Mouse (Mus musculus) lung, embryonic 15.5 days (tissue): ENCODE results near the gene Ddr2. TPM values are rescaled to one million over a fixed set of nuclear protein-coding genes. Genes with fewer than 3 reads are reported as not detected.

Experiments
- ATAC-seq: fragments of 200-750 bp; cut with Nextera tagmentation; 2 replicates; pipeline ENCODE4 v1.8.0; 2017; ENCODE audit warnings: moderate number of reproducible peaks, borderline replicate concordance; ENCODE audit not compliant: low FRiP score, low TSS enrichment; ENCODE audit errors: extremely low read depth
- H3K27ac ChIP-seq: fragments of 300-500 bp; sonication (generic); 2 replicates; pipeline ENCODE4 v1.5.1; 2015; ENCODE audit warnings: moderate library complexity, mild to moderate bottlenecking, inconsistent platforms
- H3K27me3 ChIP-seq: fragments of 300-500 bp; sonication (generic); 2 replicates; pipeline ENCODE4 v1.6.1; 2015; ENCODE audit warnings: inconsistent platforms
- H3K36me3 ChIP-seq: fragments of 300-500 bp; sonication (generic); 2 replicates; pipeline ENCODE4 v1.6.1; 2015; ENCODE audit warnings: inconsistent platforms
- H3K4me1 ChIP-seq: fragments of 300-500 bp; sonication (generic); 2 replicates; pipeline ENCODE4 v1.6.1; 2015; ENCODE audit warnings: inconsistent platforms
- H3K4me2 ChIP-seq: fragments of 300-500 bp; sonication (generic); 2 replicates; pipeline ENCODE4 v1.6.1; 2015; ENCODE audit warnings: inconsistent platforms, mild to moderate bottlenecking, moderate library complexity
- H3K4me3 ChIP-seq: fragments of 300-500 bp; sonication (generic); 2 replicates; pipeline ENCODE4 v1.5.1; 2015; ENCODE audit warnings: mild to moderate bottlenecking, inconsistent platforms
- H3K9ac ChIP-seq: fragments of 300-500 bp; sonication (generic); 2 replicates; pipeline ENCODE4 v1.6.1; 2015; ENCODE audit warnings: inconsistent platforms
- H3K9me3 ChIP-seq: fragments of 300-500 bp; sonication (generic); 2 replicates; pipeline ENCODE4 v1.6.1; 2016; ENCODE audit warnings: inconsistent platforms
- WGBS: fragments of 180-500 bp; shearing (Covaris S2); methylation state at CpG from one replicate; pipeline ENCODE4 v1.1.7; 2015; 5-methylcytosine and 5-hydroxymethylcytosine counted together
- polyA plus RNA-seq: library from polyadenylated mRNA; unstranded; fragments of >200 nt; fragmentation: Nextera tagmentation; extraction: Ambion mirVana; gene quantifications from 2 replicates; pipeline ENCODE4 v1.2.1, GENCODE M21; 2015

Gene Ddr2
- polyA plus RNA-seq, 1 experiment from 2014 or later = 43.9 TPM

DNA sequence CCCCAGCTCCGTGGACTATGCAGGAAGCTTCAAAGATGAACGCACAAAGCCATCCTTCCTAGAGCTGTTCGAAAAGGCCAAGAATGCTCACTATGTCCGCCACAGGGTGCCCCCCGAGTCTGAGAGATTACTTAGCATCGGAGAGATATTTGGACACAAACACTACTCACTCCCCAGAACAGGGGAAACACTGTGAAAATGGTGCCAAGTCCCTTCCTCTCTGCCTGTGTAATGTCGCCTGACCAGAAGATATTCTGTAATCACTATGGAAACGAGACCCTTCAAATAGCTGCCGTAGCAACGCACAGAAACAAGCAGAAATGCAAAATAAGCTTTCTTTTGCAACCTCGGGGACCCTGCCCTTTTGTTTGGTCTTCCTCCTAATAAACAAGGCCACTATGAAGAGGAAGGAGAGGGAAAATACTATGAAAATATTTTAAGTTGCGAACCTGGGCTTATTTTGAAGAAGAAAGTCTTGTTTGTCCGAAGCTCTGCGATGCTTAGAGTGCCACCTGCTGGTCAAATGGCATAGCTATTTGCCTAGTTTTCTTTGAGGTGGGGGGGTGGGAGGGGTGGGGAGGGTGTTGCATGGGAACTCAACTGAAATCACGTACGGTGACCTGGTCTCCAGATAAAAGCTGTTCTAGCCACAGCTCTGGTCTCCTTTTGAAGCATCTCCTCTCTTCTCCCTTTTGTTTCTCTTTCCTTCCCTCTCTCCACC, 176.4 kb downstream of the Ddr2 start:
- H3K9me3 ChIP-seq = no peaks in the 10 kb centered on the region
- no peaks in the 10 kb centered on the region for H3K27me3 ChIP-seq
- WGBS = 40% methylated on average over 16 of the region's 16 CpGs
- peak; percentile 35; the same call in 1 of the 2 replicates for ATAC-seq
- peak overlapping the region; percentile 28 for H3K4me3 ChIP-seq
- no peaks in the 10 kb centered on the region for H3K36me3 ChIP-seq
- H3K27ac ChIP-seq = no peak overlapping the region
- H3K4me1 ChIP-seq = no peaks in the 10 kb centered on the region
- no peak overlapping the region for H3K9ac ChIP-seq
- peak overlapping the region; percentile 46 for H3K4me2 ChIP-seq

DNA sequence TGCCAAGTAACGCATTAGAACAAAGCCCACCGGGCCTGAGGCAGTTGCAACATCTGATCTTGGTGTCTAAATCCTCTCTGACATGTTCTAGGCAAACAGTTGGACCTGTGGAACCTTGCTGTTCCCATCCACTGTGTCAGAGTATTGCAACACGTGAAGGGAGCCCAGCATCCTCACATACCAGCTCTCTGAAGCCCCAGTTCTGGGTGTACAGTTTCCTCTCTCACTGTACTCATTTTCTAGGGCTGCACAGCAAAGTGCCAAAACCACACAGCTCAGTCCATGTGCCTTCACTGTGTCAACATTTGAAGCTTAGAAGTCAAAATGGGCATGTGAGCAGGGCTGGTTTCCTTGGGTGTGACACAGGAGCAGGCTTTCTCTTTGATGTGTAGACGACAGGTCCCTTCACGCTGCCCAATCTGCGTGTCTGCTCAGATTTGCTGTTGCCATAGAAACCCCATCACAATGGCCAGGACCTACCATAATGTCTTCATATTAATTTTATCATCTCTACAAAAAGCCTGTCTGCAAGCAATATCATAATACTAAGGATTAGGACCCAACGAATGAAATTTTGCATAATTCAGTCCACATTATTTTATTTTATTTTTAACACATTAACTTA, 178.3 kb downstream of the Ddr2 start:
- Histone ChIP-seq H3K9me3 (no peaks in the 10 kb centered on the region), H3K4me3 (no peak overlapping the region), H3K9ac (no peak overlapping the region), H3K27me3 (no peaks in the 10 kb centered on the region), H3K36me3 (no peaks in the 10 kb centered on the region), H3K4me1 (peaks cover 7% of the 10 kb centered on the region; the same call in 1 of the 2 replicates), H3K4me2 (no peak overlapping the region), H3K27ac (no peak overlapping the region)
- WGBS = 61% methylated on average over 7 of the region's 7 CpGs
- no peak for ATAC-seq

DNA sequence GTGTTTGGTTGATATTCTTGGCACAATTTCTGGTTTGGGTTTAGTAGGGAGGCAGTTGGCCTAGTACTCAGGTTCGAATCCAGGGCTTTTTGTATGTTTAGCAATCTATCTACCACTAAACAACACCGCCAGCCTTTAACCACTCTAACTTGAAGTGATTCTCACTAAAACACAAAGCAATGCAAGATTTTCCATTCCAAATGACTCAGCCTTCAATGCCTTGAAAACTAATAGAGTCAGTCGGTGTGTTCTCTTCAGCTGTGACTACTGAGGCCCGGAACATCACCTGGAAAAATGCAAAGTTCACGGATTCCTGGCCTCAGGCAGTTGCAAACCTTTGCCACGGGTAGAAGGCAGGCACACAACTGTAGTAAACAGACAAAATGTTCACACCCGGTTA, 178.9 kb downstream of the Ddr2 start:
- Histone ChIP-seq H3K27ac (no peak overlapping the region), H3K4me2 (no peak overlapping the region), H3K36me3 (no peaks in the 10 kb centered on the region), H3K4me3 (no peak overlapping the region), H3K4me1 (peaks cover 7% of the 10 kb centered on the region; the same call in 1 of the 2 replicates), H3K27me3 (no peaks in the 10 kb centered on the region), H3K9me3 (no peaks in the 10 kb centered on the region), H3K9ac (no peak overlapping the region)
- ATAC-seq = no peak
- 74% methylated on average over 7 of the region's 7 CpGs for WGBS

DNA sequence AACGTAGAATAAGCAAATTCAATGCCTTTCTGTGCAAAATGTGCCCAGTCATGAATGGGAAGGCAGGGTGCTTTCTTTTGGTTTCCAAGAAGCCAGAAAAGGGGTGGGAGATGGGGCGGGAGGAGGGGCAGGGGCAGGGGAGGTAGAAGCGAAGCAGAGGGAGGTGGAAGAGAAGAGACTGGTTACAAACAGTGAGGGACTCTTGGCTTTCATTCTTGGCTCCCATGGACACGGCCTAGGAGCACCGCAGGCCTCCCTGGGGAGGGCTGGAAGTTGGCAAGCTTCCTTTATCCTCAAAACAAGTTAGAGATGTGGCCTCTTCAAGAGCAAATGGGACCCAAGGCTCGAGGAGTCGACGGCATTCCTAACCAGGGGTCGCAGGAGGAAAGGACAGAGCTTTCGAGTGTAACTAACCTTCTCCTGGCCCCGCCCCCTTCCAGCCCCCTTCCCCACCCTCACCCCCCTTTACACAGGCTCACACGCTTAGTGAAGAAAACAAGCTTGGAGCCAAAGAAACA, 182.0 kb downstream of the Ddr2 start, which contains the start of gene Ccdc190:
Ccdc190 (plus strand) TSS at position 195 of the 518 bp plus-strand sequence.
- Histone ChIP-seq H3K36me3 (no peaks in the 10 kb centered on the region), H3K9me3 (no peaks in the 10 kb centered on the region), H3K27ac (0 out of 2 replicates have a peak within 1 kb of the TSS, but pooled peaks have one; percentile 19), H3K27me3 (no peaks in the 10 kb centered on the region), H3K4me3 (no peak within 1 kb of the TSS), H3K4me1 (peaks cover 7% of the 10 kb centered on the region; the same call in 1 of the 2 replicates), H3K9ac (no peak within 1 kb of the TSS), H3K4me2 (peak within 1 kb of the TSS; percentile 40)
- ATAC-seq = peak; percentile 65; the same call in 1 of the 2 replicates
- 17% methylated on average over 12 of the region's 12 CpGs for WGBS

DNA sequence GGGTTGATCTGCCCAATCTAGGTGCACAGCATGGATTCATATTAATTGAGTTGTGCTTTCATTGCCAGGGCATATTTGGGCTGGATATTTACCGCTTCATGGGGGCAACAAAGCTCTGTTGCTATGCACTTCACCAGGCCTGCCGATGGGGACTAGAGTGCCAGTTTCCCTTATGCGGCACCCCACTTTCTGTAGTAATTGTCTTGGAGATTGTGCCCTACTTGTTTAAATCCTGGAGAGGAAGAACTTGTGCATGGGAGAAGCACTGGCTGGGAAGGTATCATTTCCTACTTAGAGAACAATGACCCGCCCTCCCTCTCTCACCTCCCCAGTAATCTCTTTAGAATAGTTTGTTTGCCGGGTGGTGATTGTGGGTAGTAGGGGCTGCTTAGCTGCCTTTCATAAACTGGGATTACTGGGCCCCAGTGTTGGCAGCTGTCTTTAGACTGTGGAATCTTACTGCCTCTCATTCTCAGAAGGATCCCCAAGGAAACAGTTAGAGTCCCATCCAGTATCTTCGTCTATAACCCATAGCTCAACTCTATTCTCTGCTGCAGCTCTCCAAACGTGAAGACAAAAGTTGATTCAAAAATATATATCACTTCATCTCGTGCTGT, 182.7 kb downstream of the Ddr2 start:
- Histone ChIP-seq H3K27ac (0 out of 2 replicates have a peak overlapping the region, but pooled peaks have one; percentile 19), H3K4me3 (no peak overlapping the region), H3K4me1 (peaks cover 7% of the 10 kb centered on the region; the same call in 1 of the 2 replicates), H3K36me3 (no peaks in the 10 kb centered on the region), H3K4me2 (peak overlapping the region; percentile 40), H3K9ac (no peak overlapping the region), H3K27me3 (no peaks in the 10 kb centered on the region), H3K9me3 (no peaks in the 10 kb centered on the region)
- no peak for ATAC-seq
- WGBS = 62% methylated on average over 8 of the region's 8 CpGs

DNA sequence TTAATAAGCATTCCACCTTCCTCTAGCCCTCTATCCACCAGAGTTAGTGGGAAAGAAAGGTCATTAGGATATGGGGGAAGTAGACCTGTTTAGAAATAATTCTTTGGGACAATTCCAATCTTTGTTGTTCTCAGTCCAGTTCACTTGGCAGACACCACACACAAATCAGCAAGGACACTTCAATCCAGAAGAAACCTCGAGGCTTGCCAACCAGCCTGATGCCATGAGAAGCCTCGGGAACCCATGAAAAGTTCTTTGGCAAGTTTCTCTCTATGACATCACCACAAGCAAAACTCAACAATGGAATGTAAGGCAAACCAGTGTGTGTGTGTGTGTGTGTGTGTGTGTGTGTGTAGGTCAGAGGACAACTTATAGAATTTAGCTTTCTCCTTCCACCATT, 186.0 kb downstream of the Ddr2 start:
- peaks cover 8% of the 10 kb centered on the region; the same call in 1 of the 2 replicates for H3K4me1 ChIP-seq

More for the DNA sequence above, 186.0 kb downstream of the Ddr2 start:
- Histone ChIP-seq H3K36me3 (no peaks in the 10 kb centered on the region), H3K27ac (no peak overlapping the region), H3K4me2 (no peak overlapping the region), H3K4me3 (no peak overlapping the region), H3K27me3 (peaks cover 4% of the 10 kb centered on the region; the same call in 1 of the 2 replicates), H3K9me3 (no peaks in the 10 kb centered on the region), H3K9ac (no peak overlapping the region)
- ATAC-seq = no peak
- WGBS = 68% methylated on average over 2 of the region's 2 CpGs

Other genes starting within 250 kb of the Ddr2 start
- gene Ccdc190, start 182.1 kb downstream of the Ddr2 start, polyA plus RNA-seq = 0.20 TPM in 1 of 2 replicates, not detected in the other
- gene Hsd17b7, start 141.5 kb downstream of the Ddr2 start, polyA plus RNA-seq = 10.0 and 10.8 TPM in 2 replicates
- 53.4 and 54.8 TPM in 2 replicates for gene Uap1, start 64.2 kb upstream of the Ddr2 start, polyA plus RNA-seq
- 7.1 and 7.2 TPM in 2 replicates for gene Uhmk1, start 104.6 kb upstream of the Ddr2 start, polyA plus RNA-seq
- gene Sh2d1b2, start 122.0 kb upstream of the Ddr2 start, polyA plus RNA-seq = 0.21 TPM in 1 of 2 replicates, not detected in the other
- gene Sh2d1b1, start 166.6 kb upstream of the Ddr2 start, polyA plus RNA-seq = 0.82 and 1.00 TPM in 2 replicates
- gene Gm7694, start 195.6 kb upstream of the Ddr2 start, polyA plus RNA-seq = 3.0 TPM in 2 replicates
- gene Spata46, start 198.0 kb upstream of the Ddr2 start, polyA plus RNA-seq = 0.58 and 0.74 TPM in 2 replicates